Mouse (Mus musculus) kidney, embryonic 14.5 days (tissue): ENCODE results near the gene Syne2. TPM values are rescaled to one million over a fixed set of nuclear protein-coding genes. Genes with fewer than 3 reads are reported as not detected.

ENCODE experiments used
- ATAC-seq: fragments of 200-750 bp; cut with Nextera tagmentation; 2 replicates; pipeline ENCODE4 v1.8.0; 2017; ENCODE audit warnings: moderate number of reproducible peaks, mild to moderate bottlenecking, moderate TSS enrichment, moderate library complexity; ENCODE audit not compliant: low FRiP score, low TSS enrichment
- H3K27ac ChIP-seq: fragments of 300-500 bp; sonication (generic); 2 replicates; pipeline ENCODE4 v1.5.1; 2014; ENCODE audit warnings: low read depth, mild to moderate bottlenecking, low read length, moderate library complexity, mixed read lengths
- H3K27me3 ChIP-seq: fragments of 300-500 bp; sonication (generic); 2 replicates; pipeline ENCODE4 v1.6.1; 2014; ENCODE audit warnings: mild to moderate bottlenecking, low read length; ENCODE audit not compliant: control insufficient read depth, insufficient read depth
- H3K36me3 ChIP-seq: fragments of 300-500 bp; sonication (generic); 2 replicates; pipeline ENCODE4 v1.6.1; 2014; ENCODE audit warnings: low read length, mixed read lengths; ENCODE audit not compliant: control insufficient read depth, insufficient read depth
- H3K4me1 ChIP-seq: fragments of 300-500 bp; sonication (generic); 2 replicates; pipeline ENCODE4 v1.6.1; 2014; ENCODE audit warnings: low read length, mixed read lengths; ENCODE audit not compliant: control insufficient read depth, insufficient read depth
- H3K4me2 ChIP-seq: fragments of 300-500 bp; sonication (generic); replicated peaks from 2 replicates; pipeline ENCODE4 v1.6.1; 2014; ENCODE audit warnings: low read depth, mild to moderate bottlenecking, low read length
- H3K4me3 ChIP-seq: fragments of 300-500 bp; sonication (generic); 2 replicates; pipeline ENCODE4 v1.5.1; 2014; ENCODE audit warnings: mild to moderate bottlenecking, low read length
- H3K9ac ChIP-seq: fragments of 300-500 bp; sonication (generic); 2 replicates; pipeline ENCODE4 v1.6.1; 2014; ENCODE audit warnings: low read depth, mild to moderate bottlenecking, low read length, moderate library complexity
- H3K9me3 ChIP-seq: fragments of 300-500 bp; sonication (generic); 2 replicates; pipeline ENCODE4 v1.6.1; 2016; ENCODE audit warnings: low read length; ENCODE audit not compliant: control insufficient read depth
- WGBS: fragments of 180-500 bp; shearing (Covaris S2); extraction: QIAGEN DNeasy Blood & Tissue Kit; methylation state at CpG from one replicate; pipeline ENCODE4 v1.1.7; 2014; 5-methylcytosine and 5-hydroxymethylcytosine counted together
- polyA plus RNA-seq: library from polyadenylated mRNA; unstranded; fragments of >200 nt; fragmentation: Nextera tagmentation; extraction: Ambion mirVana; gene quantifications from 2 replicates; pipeline ENCODE4 v1.2.1, GENCODE M21; 2014

Gene Syne2
- polyA plus RNA-seq, 1 experiment from 2014 or later: 69.0 TPM

DNA sequence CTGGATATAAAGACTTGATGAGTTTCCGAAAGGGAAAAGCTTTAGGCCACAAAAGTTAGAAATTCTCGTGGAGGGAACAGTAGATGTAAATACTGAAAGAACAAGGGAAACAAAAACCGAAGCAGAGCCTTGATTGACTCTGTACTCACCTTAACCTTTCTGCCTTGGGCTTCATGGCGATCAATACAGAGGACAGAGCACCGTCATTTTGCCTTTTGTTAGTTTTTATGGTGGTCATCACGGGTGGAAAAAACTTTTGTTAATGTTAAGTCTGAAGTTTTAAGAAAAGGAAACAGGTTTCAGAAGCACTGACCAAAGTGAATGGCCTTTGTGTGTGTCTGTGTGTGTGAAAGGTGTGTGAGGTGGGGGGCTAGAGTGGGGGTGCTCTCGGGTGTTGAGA lies 256.0 kb downstream of the Syne2 start:
- no peak overlapping the region for H3K9ac ChIP-seq
- no peak for ATAC-seq
- no peak overlapping the region for H3K4me3 ChIP-seq
- peaks cover 23% of the 10 kb centered on the region for H3K36me3 ChIP-seq
- no peaks in the 10 kb centered on the region for H3K27me3 ChIP-seq
- no peak overlapping the region for H3K27ac ChIP-seq
- H3K4me1 ChIP-seq: no peaks in the 10 kb centered on the region
- H3K4me2 ChIP-seq: no peak overlapping the region
- no peaks in the 10 kb centered on the region for H3K9me3 ChIP-seq
- whole genome bisulfite sequencing: 52% methylated on average over 7 of the region's 7 CpGs

DNA sequence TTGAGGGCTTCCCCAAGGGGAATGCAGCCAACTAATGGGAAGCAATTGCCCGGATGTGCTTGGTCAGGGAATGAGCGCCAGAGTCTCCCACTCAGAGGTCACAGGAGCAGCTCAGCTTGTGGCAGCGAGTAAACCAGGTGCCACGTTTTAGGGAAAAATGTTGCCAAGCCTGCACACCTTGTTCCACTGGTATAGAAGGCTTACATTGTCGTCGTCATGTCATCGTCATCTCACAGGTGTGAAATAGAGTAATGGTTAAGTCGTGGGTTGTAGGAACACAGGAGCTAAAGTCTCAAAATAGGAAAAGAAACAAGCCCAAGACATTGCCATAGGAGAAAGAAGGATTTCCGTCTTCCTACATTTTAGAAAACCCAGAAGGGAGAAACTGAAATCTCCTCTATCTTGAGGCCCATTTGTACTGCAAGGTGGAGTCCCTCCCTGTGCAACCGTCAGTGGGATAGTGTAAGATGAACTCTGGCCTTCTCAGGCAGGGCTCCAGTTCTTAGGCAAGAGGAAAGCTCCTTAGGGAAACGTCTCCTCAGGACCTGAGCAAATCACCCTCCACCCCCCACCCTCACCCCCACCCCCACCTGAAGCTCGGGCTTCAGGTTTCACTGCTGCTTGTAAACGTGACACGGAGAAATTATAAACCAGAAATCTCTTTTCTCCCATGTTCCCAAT lies 263.1 kb downstream of the Syne2 start:
- peaks cover 10% of the 10 kb centered on the region; the same call in 1 of the 2 replicates for H3K36me3 ChIP-seq
- H3K9me3 ChIP-seq: no peaks in the 10 kb centered on the region
- WGBS: 29% methylated on average over 14 of the region's 14 CpGs
- peak; percentile 36; the same call in 1 of the 2 replicates for ATAC-seq
- no peak overlapping the region for H3K27ac ChIP-seq
- H3K9ac ChIP-seq: peak overlapping the region; percentile 2; the same call in 1 of the 2 replicates
- peak overlapping the region; percentile 55 for H3K4me2 ChIP-seq
- H3K27me3 ChIP-seq: no peaks in the 10 kb centered on the region
- peak overlapping the region; percentile 25; the same call in 1 of the 2 replicates for H3K4me3 ChIP-seq
- H3K4me1 ChIP-seq: peaks cover 12% of the 10 kb centered on the region

DNA sequence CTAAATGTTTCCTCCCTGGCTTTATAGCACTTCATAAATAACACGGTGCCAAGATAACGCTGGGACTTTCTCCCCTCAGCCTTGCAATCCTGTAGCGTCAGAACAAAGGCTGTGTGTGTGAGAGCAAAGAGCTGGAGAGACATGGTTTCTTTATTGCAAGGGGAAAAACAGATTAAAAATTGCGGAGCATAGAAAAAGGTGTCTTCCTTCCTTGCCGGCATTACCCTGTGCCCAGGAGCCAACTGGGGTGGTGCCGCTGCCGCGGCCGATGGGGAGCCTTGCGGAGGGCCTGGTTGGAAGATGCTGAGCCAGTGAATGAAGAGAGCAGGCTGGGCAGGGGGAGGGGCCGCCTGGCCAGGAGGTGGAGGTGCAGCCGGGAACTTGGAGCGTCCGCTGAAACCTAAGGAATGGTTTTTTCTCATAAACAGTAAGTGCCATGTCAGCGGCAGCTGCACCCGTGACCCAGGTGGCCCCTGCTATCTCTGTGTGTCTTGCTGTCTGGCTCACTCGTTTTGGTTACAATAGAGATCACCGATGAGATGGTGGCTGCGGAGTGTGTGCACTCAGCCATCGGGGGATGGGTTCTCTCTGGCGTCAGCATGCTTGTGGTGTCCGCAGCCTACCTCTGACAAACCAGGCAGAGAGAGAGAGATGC lies 263.8 kb downstream of the Syne2 start:
- Histone ChIP-seq H3K36me3 (peaks cover 10% of the 10 kb centered on the region; the same call in 1 of the 2 replicates), H3K9me3 (no peaks in the 10 kb centered on the region), H3K27me3 (no peaks in the 10 kb centered on the region), H3K9ac (peak overlapping the region; percentile 2; the same call in 1 of the 2 replicates), H3K27ac (no peak overlapping the region), H3K4me2 (peak overlapping the region; percentile 55), H3K4me3 (peak overlapping the region; percentile 25), H3K4me1 (peaks cover 12% of the 10 kb centered on the region)
- ATAC-seq: peak; percentile 83; the same call in 1 of the 2 replicates
- 7% methylated on average over 22 of the region's 22 CpGs for WGBS

DNA sequence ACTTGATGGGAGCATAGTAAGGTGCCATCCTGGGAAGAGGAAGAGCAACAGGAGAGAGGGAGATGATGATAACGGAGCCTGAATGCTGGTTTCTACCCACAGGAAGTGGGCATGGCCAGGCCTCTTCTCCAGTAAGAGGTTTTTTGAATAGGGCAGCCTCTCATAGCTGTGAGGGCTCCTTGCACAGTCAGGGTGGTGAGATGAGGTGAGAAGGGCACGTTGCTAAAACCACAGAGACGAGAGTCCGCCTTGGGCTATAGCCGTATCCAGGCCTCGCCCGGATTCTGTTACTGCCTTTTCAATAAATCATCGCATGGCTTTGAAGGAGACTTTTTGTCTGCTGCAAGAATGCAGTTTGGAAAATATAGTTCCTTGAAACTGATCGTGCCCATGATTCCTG lies 267.1 kb downstream of the Syne2 start:
- no peak overlapping the region for H3K9ac ChIP-seq
- no peak overlapping the region for H3K4me3 ChIP-seq
- H3K36me3 ChIP-seq: peaks cover 3% of the 10 kb centered on the region; the same call in 1 of the 2 replicates
- WGBS: 30% methylated on average over 9 of the region's 9 CpGs
- no peak overlapping the region for H3K4me2 ChIP-seq
- H3K9me3 ChIP-seq: no peaks in the 10 kb centered on the region
- peaks cover 12% of the 10 kb centered on the region for H3K4me1 ChIP-seq
- no peak for ATAC-seq
- no peaks in the 10 kb centered on the region for H3K27me3 ChIP-seq
- no peak overlapping the region for H3K27ac ChIP-seq

DNA sequence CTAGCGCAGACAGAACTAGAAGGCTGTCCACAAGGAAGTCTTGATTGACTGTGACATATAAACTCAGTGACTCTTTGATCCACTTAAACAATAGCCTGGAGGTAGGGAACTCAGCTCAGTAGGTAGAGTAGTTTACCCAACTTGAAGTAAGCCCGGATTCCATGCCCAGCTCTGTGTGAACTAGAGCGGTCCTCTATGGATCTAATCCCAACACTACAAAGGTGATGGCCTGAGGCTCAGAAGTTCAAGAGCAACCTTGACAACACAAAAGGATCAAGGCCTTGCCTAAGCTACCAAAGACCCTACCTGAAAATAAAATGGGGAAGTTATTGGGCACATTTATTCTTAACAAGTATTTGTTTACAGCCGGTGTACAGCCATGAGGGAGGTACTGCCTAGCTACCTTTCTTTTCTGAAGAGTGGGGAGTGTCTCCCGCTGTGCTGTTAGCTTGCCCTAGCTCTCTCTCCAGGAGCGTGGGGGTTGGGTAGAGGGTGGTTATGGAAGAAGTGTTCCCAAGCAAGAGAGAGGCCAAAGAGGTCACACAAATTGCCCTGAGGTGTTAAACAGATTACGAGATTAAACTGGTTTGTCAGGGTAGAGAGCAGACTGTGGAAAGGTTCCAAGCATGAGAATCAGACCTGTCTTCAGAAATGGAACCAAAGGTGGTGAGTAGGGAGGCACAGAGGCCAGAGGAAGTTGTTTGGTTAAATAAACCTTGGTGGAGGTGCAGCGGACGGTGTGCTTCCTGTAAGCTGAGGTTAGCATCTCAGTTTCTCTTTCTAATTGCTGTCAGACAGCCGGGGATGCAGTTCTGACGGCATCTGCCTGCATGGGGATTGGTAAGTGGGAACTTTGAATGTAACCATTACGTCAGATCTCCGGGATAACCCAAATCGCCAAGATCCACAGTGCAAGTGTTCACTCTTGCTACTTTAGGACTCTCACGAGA lies 268.3 kb downstream of the Syne2 start:
- no peak for ATAC-seq
- Histone ChIP-seq H3K9ac (no peak overlapping the region), H3K4me2 (no peak overlapping the region), H3K4me3 (no peak overlapping the region), H3K27me3 (no peaks in the 10 kb centered on the region), H3K4me1 (peaks cover 4% of the 10 kb centered on the region; the same call in 1 of the 2 replicates), H3K36me3 (peaks cover 5% of the 10 kb centered on the region; the same call in 1 of the 2 replicates), H3K9me3 (no peaks in the 10 kb centered on the region), H3K27ac (no peak overlapping the region)
- WGBS: 60% methylated on average over 15 of the region's 15 CpGs

DNA sequence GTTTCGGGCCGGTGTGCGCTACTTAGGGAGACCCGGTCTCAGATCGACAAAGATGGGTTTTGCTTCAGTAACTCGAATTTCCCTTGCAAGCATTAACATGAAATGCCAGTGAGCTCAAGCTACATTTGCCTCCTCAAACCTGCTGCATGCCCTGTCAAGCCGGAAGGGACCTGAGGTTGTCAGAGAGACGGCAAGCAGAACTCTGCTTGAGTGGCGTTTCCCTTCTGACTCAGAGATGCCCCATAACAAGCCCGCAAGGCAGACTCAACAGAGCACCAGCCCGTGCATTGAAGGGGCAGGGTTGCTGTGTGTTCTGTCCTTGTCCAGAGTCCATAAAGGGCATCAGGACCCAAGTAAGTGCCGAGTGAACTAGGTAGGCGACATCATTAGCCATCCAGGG lies 269.1 kb downstream of the Syne2 start:
- no peak overlapping the region for H3K27ac ChIP-seq
- H3K36me3 ChIP-seq: peaks cover 5% of the 10 kb centered on the region; the same call in 1 of the 2 replicates
- no peak overlapping the region for H3K9ac ChIP-seq
- no peak for ATAC-seq
- H3K27me3 ChIP-seq: no peaks in the 10 kb centered on the region
- H3K4me3 ChIP-seq: no peak overlapping the region
- H3K4me1 ChIP-seq: peaks cover under 1% of the 10 kb centered on the region; the same call in 1 of the 2 replicates
- H3K4me2 ChIP-seq: no peak overlapping the region
- no peaks in the 10 kb centered on the region for H3K9me3 ChIP-seq
- 71% methylated on average over 13 of the region's 13 CpGs for WGBS

DNA sequence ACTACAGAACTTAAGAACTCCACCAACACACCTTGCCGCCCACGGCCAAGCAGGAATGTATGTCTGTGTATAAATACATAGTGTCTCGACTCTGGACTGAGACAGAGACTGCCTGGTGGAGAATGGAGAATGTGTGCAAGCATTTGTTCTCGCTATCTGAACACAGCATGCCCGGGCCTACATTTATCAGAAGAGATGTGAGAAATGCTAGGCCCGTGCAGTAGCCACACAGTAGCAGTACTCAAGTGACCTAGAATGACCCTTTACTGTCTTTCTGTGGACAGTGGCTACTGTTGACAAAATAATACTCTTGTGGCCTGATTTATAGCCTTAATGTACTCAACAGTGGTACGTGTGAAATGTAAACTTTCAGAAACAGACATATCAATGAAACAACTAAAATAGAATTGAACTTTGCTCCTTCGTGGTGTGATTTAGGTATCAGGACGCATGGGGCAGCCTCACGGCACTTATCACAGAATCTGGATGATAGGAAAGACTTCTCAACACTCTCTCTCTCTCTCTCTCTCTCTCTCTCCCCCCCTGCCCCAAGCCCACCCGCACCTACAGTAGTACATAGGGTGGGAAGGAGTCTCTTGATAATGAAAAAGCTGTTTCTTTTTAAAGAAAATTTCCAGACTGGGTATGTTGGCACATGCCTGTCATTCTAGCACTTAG lies 275.0 kb downstream of the Syne2 start:
- Histone ChIP-seq H3K27me3 (no peaks in the 10 kb centered on the region), H3K4me3 (no peak overlapping the region), H3K4me2 (no peak overlapping the region), H3K27ac (no peak overlapping the region), H3K9me3 (no peaks in the 10 kb centered on the region), H3K4me1 (0 out of 2 replicates have a peak, but pooled peaks cover 7% of the 10 kb centered on the region), H3K9ac (no peak overlapping the region), H3K36me3 (peaks cover 37% of the 10 kb centered on the region)
- ATAC-seq: no peak
- WGBS: 79% methylated on average over 11 of the region's 11 CpGs
